Mouse (Mus musculus) lung, adult 10 weeks (tissue): ENCODE results near the gene Nom1. TPM values are rescaled to one million over a fixed set of nuclear protein-coding genes. Genes with fewer than 3 reads are reported as not detected.

Experiments used
- polyA plus RNA-seq: library from polyadenylated mRNA; stranded (reverse); fragments of 350-450 nt; fragmentation: Illumina TruSeq; extraction: RNeasy Lipid Tissue Mini Kit (QIAGEN cat#74804); gene quantifications from one replicate; pipeline ENCODE4 v1.2.3, GENCODE M21; 2014; ENCODE audit warnings: low read depth, low replicate concordance; ENCODE audit not compliant: insufficient read depth

Gene Nom1
- polyA plus RNA-seq: 15.0 TPM

GRCm38 (mm10) chr5:29434228-29434871 is at the start of gene Nom1:
TSS of gene Nom1 (plus strand) at chr5:29434664.

DNA sequence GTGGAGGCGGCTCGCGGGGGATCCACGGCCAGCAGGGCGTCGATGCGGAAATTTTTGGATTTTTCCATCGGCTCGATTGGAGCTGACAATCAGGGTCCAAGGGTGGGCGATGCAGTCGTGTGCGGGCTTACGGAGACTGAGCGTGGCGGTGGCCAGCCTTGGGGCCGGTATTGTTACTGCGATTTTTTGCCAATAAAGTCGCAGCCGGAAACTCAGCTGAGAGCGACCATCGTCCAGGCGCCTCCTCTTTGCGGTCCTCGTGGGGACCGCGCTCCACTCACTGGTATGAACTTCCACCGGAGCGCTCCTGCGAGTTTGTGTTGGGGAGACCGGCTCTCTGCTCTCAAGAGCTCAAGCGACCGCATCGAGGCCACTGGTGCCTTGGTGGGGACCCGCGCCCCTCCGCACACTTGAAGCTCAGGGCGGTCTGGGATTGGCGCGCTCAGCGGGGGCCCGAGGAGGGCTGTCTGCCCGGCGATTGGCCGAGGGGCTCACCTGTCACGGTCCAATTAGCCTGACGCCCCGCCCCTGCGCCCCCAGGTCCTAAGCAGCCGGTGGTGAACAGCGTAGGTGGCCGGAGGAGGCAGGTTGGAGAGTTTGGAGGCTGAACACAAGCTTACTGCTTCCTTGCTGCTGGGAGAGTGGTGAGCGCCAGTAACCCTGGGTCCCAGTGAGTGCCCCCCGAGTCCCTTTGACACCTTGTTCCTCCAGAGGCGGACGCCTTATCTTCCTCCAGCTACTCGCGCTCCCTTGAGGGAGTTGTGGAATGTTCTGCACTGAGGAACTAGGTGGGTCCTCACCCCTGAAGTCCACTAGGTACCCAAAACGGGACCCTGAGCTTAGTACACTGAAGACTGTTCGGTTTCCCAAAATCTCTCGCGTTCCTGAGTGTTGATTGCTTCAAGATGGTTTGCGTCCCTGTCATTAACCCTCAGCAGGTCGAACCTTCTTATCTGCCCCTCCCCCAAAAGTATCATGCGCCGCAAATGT is 44.0 kb downstream of the Nom1 start, which contains the start of gene Mnx1:
Mnx1 (minus strand) TSS at position 263 of the 990 bp plus-strand sequence.

Other genes starting within 250 kb of the Nom1 start
- gene Rnf32, start 238.7 kb upstream of the Nom1 start, polyA plus RNA-seq: 3.8 TPM
- gene Lmbr1, start 56.3 kb upstream of the Nom1 start, polyA plus RNA-seq: 4.5 TPM
- not detected for gene Mnx1, start 43.8 kb downstream of the Nom1 start, polyA plus RNA-seq
- gene Ube3c, start 134.6 kb downstream of the Nom1 start, polyA plus RNA-seq: 11.0 TPM